Mouse (Mus musculus) forebrain, postnatal 0 days (tissue): ENCODE results near the gene Btnl9. TPM values are rescaled to one million over a fixed set of nuclear protein-coding genes. Genes with fewer than 3 reads are reported as not detected.

Source experiments
- ATAC-seq: fragments of 200-750 bp; cut with Nextera tagmentation; 2 replicates; pipeline ENCODE4 v1.8.0; 2017; ENCODE audit warnings: mild to moderate bottlenecking, moderate library complexity
- DNase-seq: peaks from one replicate; pipeline ENCODE4 v3.0.0-alpha.2; 2015
- H3K27ac ChIP-seq: fragments of 300-500 bp; sonication (generic); 2 replicates; pipeline ENCODE4 v1.5.1; 2014; ENCODE audit warnings: low read depth, mild to moderate bottlenecking, antibody characterized with exemption, low read length, moderate library complexity, mixed read lengths
- H3K27me3 ChIP-seq: fragments of 300-500 bp; sonication (generic); 2 replicates; pipeline ENCODE4 v1.6.1; 2014; ENCODE audit warnings: mild to moderate bottlenecking, low read length, mixed read lengths; ENCODE audit not compliant: insufficient read depth
- H3K36me3 ChIP-seq: fragments of 300-500 bp; sonication (generic); 2 replicates; pipeline ENCODE4 v1.6.1; 2014; ENCODE audit warnings: mild to moderate bottlenecking, moderate library complexity; ENCODE audit not compliant: insufficient read depth
- H3K4me1 ChIP-seq: fragments of 300-500 bp; sonication (generic); 2 replicates; pipeline ENCODE4 v1.6.1; 2014; ENCODE audit warnings: antibody characterized with exemption; ENCODE audit not compliant: insufficient read depth
- H3K4me2 ChIP-seq: fragments of 300-500 bp; sonication (generic); 2 replicates; pipeline ENCODE4 v1.6.1; 2014; ENCODE audit warnings: low read depth, mild to moderate bottlenecking, moderate library complexity
- H3K4me3 ChIP-seq: fragments of 300-500 bp; sonication (generic); 2 replicates; pipeline ENCODE4 v1.5.1; 2014; ENCODE audit warnings: low read depth, low read length, mixed read lengths
- H3K9ac ChIP-seq: fragments of 300-500 bp; sonication (generic); 2 replicates; pipeline ENCODE4 v1.6.1; 2014; ENCODE audit warnings: mild to moderate bottlenecking
- H3K9me3 ChIP-seq: fragments of 300-500 bp; sonication (generic); 2 replicates; pipeline ENCODE4 v1.6.1; 2016; ENCODE audit warnings: low read length
- CTCF ChIP-seq: sonication (generic); IDR thresholded peaks from 2 replicates; pipeline ENCODE4 v1.5.1; 2016; ENCODE audit warnings: antibody characterized with exemption, control low read depth, low read depth
- WGBS: fragments of 180-500 bp; shearing (Covaris S2); extraction: QIAGEN DNeasy Blood & Tissue Kit; methylation state at CpG from one replicate; pipeline ENCODE4 v1.1.7; 2014; 5-methylcytosine and 5-hydroxymethylcytosine counted together
- polyA plus RNA-seq: library from polyadenylated mRNA; unstranded; fragments of >200 nt; fragmentation: Nextera tagmentation; extraction: Ambion mirVana; gene quantifications from 2 replicates; pipeline ENCODE4 v1.2.1, GENCODE M21; 2015
- total RNA-seq: library from RNA; depleted of rRNA; stranded (reverse); fragments of >200 nt; gene quantifications from 2 replicates; pipeline ENCODE4 v1.2.3, GENCODE M21; 2014; rRNA removed

The Btnl9 gene
- total and polyA plus RNA-seq, 2 experiments from 2014 or later = 0.14 to 0.16 TPM

DNA sequence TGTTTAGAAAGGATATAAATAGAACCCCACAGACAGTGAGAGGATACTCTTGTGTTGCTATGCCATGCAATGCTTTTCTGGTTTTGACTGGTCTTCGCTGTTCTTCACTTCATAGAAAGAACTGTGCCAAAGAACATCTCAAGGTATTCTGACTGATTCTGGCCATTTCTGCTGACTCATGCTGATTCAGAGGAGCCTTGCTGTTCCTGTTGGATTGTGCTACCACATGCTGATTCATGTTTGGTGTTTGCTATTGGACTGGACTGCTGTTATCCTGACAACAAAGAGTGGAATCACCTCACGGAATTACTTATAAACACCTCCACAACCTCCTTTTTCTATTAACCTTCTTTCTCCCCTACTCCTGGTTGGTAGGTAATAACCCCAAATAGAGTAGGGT lies 62.8 kb downstream of the Btnl9 start:
- H3K27me3 ChIP-seq = no peaks in the 10 kb centered on the region

GRCm38 (mm10) chr11:49119635-49120034 lies 67.3 kb downstream of the Btnl9 start:
- no peak overlapping the region for H3K9ac ChIP-seq
- H3K9me3 ChIP-seq = no peaks in the 10 kb centered on the region
- H3K4me3 ChIP-seq = no peak overlapping the region
- DNase-seq (no peak), ATAC-seq (no peak)
- TF ChIP-seq CTCF = no peak
- no peaks in the 10 kb centered on the region for H3K36me3 ChIP-seq
- no peak overlapping the region for H3K27ac ChIP-seq
- no peak overlapping the region for H3K4me2 ChIP-seq
- H3K4me1 ChIP-seq = no peaks in the 10 kb centered on the region
- no peaks in the 10 kb centered on the region for H3K27me3 ChIP-seq
- WGBS = 80% methylated on average over 3 of the region's 3 CpGs

More for the DNA sequence above, 62.8 kb downstream of the Btnl9 start:
- H3K4me1 ChIP-seq = no peaks in the 10 kb centered on the region
- H3K9ac ChIP-seq = no peak overlapping the region
- no peak for TF ChIP-seq CTCF
- ATAC-seq (no peak), DNase-seq (no peak)
- no peak overlapping the region for H3K4me3 ChIP-seq
- no peak overlapping the region for H3K4me2 ChIP-seq
- WGBS = 85% methylated on average over 2 of the region's 2 CpGs
- no peak overlapping the region for H3K27ac ChIP-seq
- no peaks in the 10 kb centered on the region for H3K9me3 ChIP-seq
- H3K36me3 ChIP-seq = no peaks in the 10 kb centered on the region

Other genes starting within 250 kb of the Btnl9 start
- gene Psme2b, start 241.0 kb downstream of the Btnl9 start, total RNA-seq = 1.8 TPM in 2 replicates
- gene Psme2b, start 241.0 kb downstream of the Btnl9 start, polyA plus RNA-seq = 1.5 and 2.0 TPM in 2 replicates
- not detected in 2 replicates for gene Olfr56, start 208.3 kb downstream of the Btnl9 start, total RNA-seq
- not detected in 2 replicates for gene Olfr56, start 208.3 kb downstream of the Btnl9 start, polyA plus RNA-seq
- gene 9930111J21Rik1, start 207.8 kb downstream of the Btnl9 start, total RNA-seq = 0.52 and 0.92 TPM in 2 replicates
- gene 9930111J21Rik1, start 207.8 kb downstream of the Btnl9 start, polyA plus RNA-seq = 0.10 and 0.24 TPM in 2 replicates
- gene Gm12185, start 194.9 kb downstream of the Btnl9 start, total RNA-seq = not detected in 2 replicates
- gene Gm12185, start 194.9 kb downstream of the Btnl9 start, polyA plus RNA-seq = not detected in 2 replicates
- 0.48 TPM in 1 of 2 replicates, not detected in the other for gene Tgtp1, start 193.0 kb downstream of the Btnl9 start, total RNA-seq
- gene Tgtp1, start 193.0 kb downstream of the Btnl9 start, polyA plus RNA-seq = 0.26 and 0.28 TPM in 2 replicates
- gene 9930111J21Rik2, start 135.9 kb downstream of the Btnl9 start, total RNA-seq = 0.62 and 1.0 TPM in 2 replicates
- 0.05 and 0.29 TPM in 2 replicates for gene 9930111J21Rik2, start 135.9 kb downstream of the Btnl9 start, polyA plus RNA-seq
- gene Tgtp2, start 123.0 kb downstream of the Btnl9 start, total RNA-seq = 0.46 TPM in 1 of 2 replicates, not detected in the other
- gene Tgtp2, start 123.0 kb downstream of the Btnl9 start, polyA plus RNA-seq = 0.13 TPM in 1 of 2 replicates, not detected in the other
- 1.2 and 1.6 TPM in 2 replicates for gene Ifi47, start 110.6 kb downstream of the Btnl9 start, total RNA-seq
- gene Ifi47, start 110.6 kb downstream of the Btnl9 start, polyA plus RNA-seq = 0.67 and 0.70 TPM in 2 replicates
- gene Olfr1396, start 72.3 kb downstream of the Btnl9 start, total RNA-seq = 0.05 TPM in 1 of 2 replicates, not detected in the other
- gene Olfr1396, start 72.3 kb downstream of the Btnl9 start, polyA plus RNA-seq = 0.05 TPM in 1 of 2 replicates, not detected in the other
- not detected in 2 replicates for gene Olfr1395, start 44.9 kb downstream of the Btnl9 start, total RNA-seq
- not detected in 2 replicates for gene Olfr1395, start 44.9 kb downstream of the Btnl9 start, polyA plus RNA-seq
- gene Olfr1394, start 32.8 kb downstream of the Btnl9 start, total RNA-seq = not detected in 2 replicates
- gene Olfr1394, start 32.8 kb downstream of the Btnl9 start, polyA plus RNA-seq = not detected in 2 replicates
- 55.8 and 59.5 TPM in 2 replicates for gene Zfp62, start 16.1 kb upstream of the Btnl9 start, total RNA-seq
- 23.9 and 25.5 TPM in 2 replicates for gene Zfp62, start 16.1 kb upstream of the Btnl9 start, polyA plus RNA-seq
- 63.3 and 75.7 TPM in 2 replicates for gene Mgat1, start 57.0 kb upstream of the Btnl9 start, total RNA-seq
- 25.3 and 28.1 TPM in 2 replicates for gene Mgat1, start 57.0 kb upstream of the Btnl9 start, polyA plus RNA-seq
- 0.08 and 0.48 TPM in 2 replicates for gene Olfr1393, start 91.1 kb upstream of the Btnl9 start, total RNA-seq
- gene Olfr1393, start 91.1 kb upstream of the Btnl9 start, polyA plus RNA-seq = 0.10 TPM in 1 of 2 replicates, not detected in the other
- gene Olfr1392, start 98.1 kb upstream of the Btnl9 start, total RNA-seq = 0.31 and 0.95 TPM in 2 replicates
- 0.12 TPM in 1 of 2 replicates, not detected in the other for gene Olfr1392, start 98.1 kb upstream of the Btnl9 start, polyA plus RNA-seq
- 0.10 TPM in 1 of 2 replicates, not detected in the other for gene Olfr10, start 117.6 kb upstream of the Btnl9 start, total RNA-seq
- not detected in 2 replicates for gene Olfr10, start 117.6 kb upstream of the Btnl9 start, polyA plus RNA-seq
- gene Olfr1391, start 135.6 kb upstream of the Btnl9 start, total RNA-seq = not detected in 2 replicates
- gene Olfr1391, start 135.6 kb upstream of the Btnl9 start, polyA plus RNA-seq = not detected in 2 replicates
- gene Olfr1390, start 148.0 kb upstream of the Btnl9 start, total RNA-seq = not detected in 2 replicates
- gene Olfr1390, start 148.0 kb upstream of the Btnl9 start, polyA plus RNA-seq = not detected in 2 replicates
- not detected in 2 replicates for gene Olfr1389, start 235.9 kb upstream of the Btnl9 start, total RNA-seq
- gene Olfr1389, start 235.9 kb upstream of the Btnl9 start, polyA plus RNA-seq = not detected in 2 replicates
- gene Olfr1388, start 249.5 kb upstream of the Btnl9 start, total RNA-seq = 0.05 TPM in 1 of 2 replicates, not detected in the other
- 0.04 TPM in 1 of 2 replicates, not detected in the other for gene Olfr1388, start 249.5 kb upstream of the Btnl9 start, polyA plus RNA-seq